Mouse (Mus musculus) telencephalon, adult 2 months (tissue): ENCODE data around the gene Slc4a2.
A peak's percentile ranks its signal among the peaks of the same experiment; 100 is the strongest.
"Not testable (repeated sequence)": the region's sequence is repeated elsewhere in the genome, so short reads cannot be mapped to it uniquely, and the experiment has no call there.

ENCODE experiments used
- DNase-seq: peaks from one replicate; pipeline ENCODE4 v3.0.0-alpha.2; 2011; ENCODE audit warnings: low read depth, low spot score

The Slc4a2 gene

GRCm38 (mm10) chr5:24394165-24394894 lies 29.3 kb upstream of the Slc4a2 start:
- peak; percentile 99 for DNase-seq

- not testable (repeated sequence) for DNase-seq
Measured at GRCm38 (mm10) chr5:24396254-24396653, 27.4 kb upstream of the Slc4a2 start.

GRCm38 (mm10) chr5:24399686-24400085 lies 24.0 kb upstream of the Slc4a2 start:
- DNase-seq = no peak

- no peak for DNase-seq
Measured at GRCm38 (mm10) chr5:24400362-24400761, 23.3 kb upstream of the Slc4a2 start.

- DNase-seq = no peak
Measured at GRCm38 (mm10) chr5:24400911-24401605, 22.6 kb upstream of the Slc4a2 start.

GRCm38 (mm10) chr5:24401969-24402368 lies 21.7 kb upstream of the Slc4a2 start:
- DNase-seq = no peak

GRCm38 (mm10) chr5:24404594-24405360 lies 18.9 kb upstream of the Slc4a2 start:
- no peak for DNase-seq

- no peak for DNase-seq
Measured at GRCm38 (mm10) chr5:24405389-24405876, 18.2 kb upstream of the Slc4a2 start.

- DNase-seq = no peak
Measured at GRCm38 (mm10) chr5:24408651-24409050, 15.0 kb upstream of the Slc4a2 start.

GRCm38 (mm10) chr5:24409466-24409865 lies 14.2 kb upstream of the Slc4a2 start:
- no peak for DNase-seq

GRCm38 (mm10) chr5:24412063-24412462 lies 11.6 kb upstream of the Slc4a2 start:
- DNase-seq = no peak

- no peak for DNase-seq
Measured at GRCm38 (mm10) chr5:24413042-24413693, 10.5 kb upstream of the Slc4a2 start, which contains the start of gene Asic3. TSS of gene Asic3 (plus strand) at chr5:24413392.

GRCm38 (mm10) chr5:24413938-24414337 lies 9.7 kb upstream of the Slc4a2 start:
- no peak for DNase-seq

- DNase-seq = no peak
Measured at GRCm38 (mm10) chr5:24416222-24416736, 7.4 kb upstream of the Slc4a2 start.

GRCm38 (mm10) chr5:24417587-24417986 lies 6.0 kb upstream of the Slc4a2 start:
- DNase-seq = no peak

GRCm38 (mm10) chr5:24420381-24420780 lies 3.3 kb upstream of the Slc4a2 start:
- no peak for DNase-seq

GRCm38 (mm10) chr5:24424004-24424781 lies 556 bp downstream of the Slc4a2 start:
- DNase-seq = no peak

GRCm38 (mm10) chr5:24424861-24425411 lies 1.3 kb downstream of the Slc4a2 start:
- no peak for DNase-seq

GRCm38 (mm10) chr5:24425421-24426036 lies 1.9 kb downstream of the Slc4a2 start:
- no peak for DNase-seq

- DNase-seq = no peak
Measured at GRCm38 (mm10) chr5:24426037-24426432, 2.4 kb downstream of the Slc4a2 start.
